Mouse (Mus musculus): Measurements from ENCODE around the gene Secisbp2. TPM values are rescaled to one million over a fixed set of nuclear protein-coding genes. Genes with fewer than 3 reads are reported as not detected.

The Secisbp2 gene
- polyA plus RNA-seq, 1 experiment from 2014 or later = 21.2 TPM

GRCm38 (mm10) chr13:51638958-51639357, 12.5 kb upstream of the Secisbp2 start:
- peak; percentile 26 for DNase-seq (ENCODE audit: low spot score)
- H3K9ac ChIP-seq (ENCODE audit: low read length) = no peak overlapping the region
- no peak overlapping the region for H3K27ac ChIP-seq (replicated peaks)
- H3K4me1 ChIP-seq (replicated peaks; ENCODE audit: control insufficient read depth, insufficient read depth) = no peaks in the 10 kb centered on the region
- no peak overlapping the region for H3K4me2 ChIP-seq (replicated peaks; ENCODE audit: low read depth)
- no peaks in the 10 kb centered on the region for H3K36me3 ChIP-seq (ENCODE audit: control insufficient read depth, insufficient read depth, low read length)
- 76% methylated on average over 4 of the region's 4 CpGs for WGBS
- no peaks in the 10 kb centered on the region for H3K9me3 ChIP-seq (ENCODE audit: control insufficient read depth, low read length)
- TF ChIP-seq EP300 (optimal IDR thresholded peaks at IDR 0.05) = no peak
- peak; percentile 55 for TF ChIP-seq CTCF (IDR thresholded peaks at IDR 0.05; ENCODE audit: low read depth)
- no peak overlapping the region for H3K4me3 ChIP-seq (ENCODE audit: low read depth, low read length)
- H3K27me3 ChIP-seq (ENCODE audit: control insufficient read depth, insufficient read depth, low read length) = no peaks in the 10 kb centered on the region
- no peak for ATAC-seq (ENCODE audit: low FRiP score, low TSS enrichment)

- no peak for ATAC-seq (ENCODE audit: low FRiP score, low TSS enrichment)
These were observed 10.1 kb upstream of the Secisbp2 start for GRCm38 (mm10) chr13:51641424-51641823.

GRCm38 (mm10) chr13:51642171-51642778, 9.2 kb upstream of the Secisbp2 start:
- H3K4me2 ChIP-seq (replicated peaks; ENCODE audit: low read depth) = no peak overlapping the region

More at GRCm38 (mm10) chr13:51641424-51641823, 10.1 kb upstream of the Secisbp2 start:
- Histone ChIP-seq H3K9ac (ENCODE audit: low read length) (no peak overlapping the region), H3K4me2 (replicated peaks; ENCODE audit: low read depth) (no peak overlapping the region), H3K36me3 (ENCODE audit: control insufficient read depth, insufficient read depth, low read length) (no peaks in the 10 kb centered on the region), H3K27me3 (ENCODE audit: control insufficient read depth, insufficient read depth, low read length) (no peaks in the 10 kb centered on the region), H3K9me3 (ENCODE audit: control insufficient read depth, low read length) (no peaks in the 10 kb centered on the region), H3K4me1 (replicated peaks; ENCODE audit: control insufficient read depth, insufficient read depth) (no peaks in the 10 kb centered on the region), H3K4me3 (ENCODE audit: low read depth, low read length) (no peak overlapping the region), H3K27ac (replicated peaks) (no peak overlapping the region)
- DNase-seq (ENCODE audit: low spot score) = no peak
- no peak for TF ChIP-seq EP300 (optimal IDR thresholded peaks at IDR 0.05)
- no peak for TF ChIP-seq CTCF (IDR thresholded peaks at IDR 0.05; ENCODE audit: low read depth)
- 85% methylated on average over 3 of the region's 3 CpGs for WGBS

DNA sequence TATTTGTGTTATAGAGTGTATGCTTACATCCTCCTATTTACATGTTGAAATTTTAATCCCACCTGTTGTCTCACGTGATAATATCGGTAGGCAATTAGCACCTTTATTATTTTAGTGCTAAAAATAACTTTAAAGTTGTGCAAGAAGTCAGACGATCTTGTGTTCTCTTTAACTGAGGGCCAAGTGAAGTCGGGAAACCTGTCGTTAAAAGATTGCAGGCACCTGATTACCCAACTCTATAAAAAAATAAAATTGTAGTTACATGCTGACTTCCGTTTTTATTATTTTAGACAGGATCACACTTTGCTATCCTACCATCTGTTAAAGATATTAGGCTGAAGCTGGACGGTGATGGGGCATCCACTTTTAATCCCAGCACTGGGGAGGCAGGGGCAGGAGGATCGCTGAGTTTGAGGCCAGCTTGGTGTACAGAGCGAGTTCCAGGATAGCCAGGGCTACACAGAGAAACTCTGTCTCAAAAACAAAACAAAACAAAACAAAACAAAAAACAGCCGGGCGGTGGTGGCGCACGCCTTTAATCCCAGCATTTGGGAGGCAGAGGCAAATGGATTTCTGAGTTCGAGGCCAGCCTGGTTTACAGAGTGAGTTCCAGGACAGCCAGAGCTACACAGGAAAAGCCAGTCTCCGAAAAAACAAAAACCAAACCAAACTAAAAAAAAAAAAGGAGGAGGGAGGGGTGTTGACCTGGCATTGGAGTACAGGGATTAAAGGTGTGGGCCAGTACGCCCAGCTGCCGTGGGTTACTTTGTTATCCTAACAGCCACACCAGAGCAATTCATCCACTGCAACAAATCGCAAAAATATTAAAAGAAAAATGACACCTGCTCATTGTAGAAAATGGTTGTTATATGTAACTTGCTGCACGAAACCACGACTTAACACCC, 7.3 kb upstream of the Secisbp2 start:
- peak overlapping the region; percentile 58 for H3K4me2 ChIP-seq (replicated peaks; ENCODE audit: low read depth)
- no peaks in the 10 kb centered on the region for H3K4me1 ChIP-seq (replicated peaks; ENCODE audit: control insufficient read depth, insufficient read depth)
- WGBS = 43% methylated on average over 20 of the region's 20 CpGs
- ATAC-seq (ENCODE audit: low FRiP score, low TSS enrichment) = no peak
- DNase-seq (ENCODE audit: low spot score) = no peak
- TF ChIP-seq CTCF (IDR thresholded peaks at IDR 0.05; ENCODE audit: low read depth) (no peak), EP300 (optimal IDR thresholded peaks at IDR 0.05) (no peak)
- H3K9me3 ChIP-seq (ENCODE audit: control insufficient read depth, low read length) = no peaks in the 10 kb centered on the region
- H3K4me3 ChIP-seq (ENCODE audit: low read depth, low read length) = peak overlapping the region; percentile 74
- H3K27me3 ChIP-seq (ENCODE audit: control insufficient read depth, insufficient read depth, low read length) = no peaks in the 10 kb centered on the region
- H3K9ac ChIP-seq (ENCODE audit: low read length) = peak overlapping the region; percentile 53
- H3K27ac ChIP-seq (replicated peaks) = peak overlapping the region; percentile 42
- H3K36me3 ChIP-seq (ENCODE audit: control insufficient read depth, insufficient read depth, low read length) = no peaks in the 10 kb centered on the region

More at GRCm38 (mm10) chr13:51642171-51642778, 9.2 kb upstream of the Secisbp2 start:
- Histone ChIP-seq H3K4me1 (replicated peaks; ENCODE audit: control insufficient read depth, insufficient read depth) (no peaks in the 10 kb centered on the region), H3K36me3 (ENCODE audit: control insufficient read depth, insufficient read depth, low read length) (no peaks in the 10 kb centered on the region), H3K4me3 (ENCODE audit: low read depth, low read length) (no peak overlapping the region), H3K9ac (ENCODE audit: low read length) (no peak overlapping the region), H3K9me3 (ENCODE audit: control insufficient read depth, low read length) (no peaks in the 10 kb centered on the region), H3K27me3 (ENCODE audit: control insufficient read depth, insufficient read depth, low read length) (no peaks in the 10 kb centered on the region), H3K27ac (replicated peaks) (no peak overlapping the region)
- WGBS = 34% methylated on average over 11 of the region's 11 CpGs
- TF ChIP-seq EP300 (optimal IDR thresholded peaks at IDR 0.05) = no peak
- peak; percentile 37 for TF ChIP-seq CTCF (IDR thresholded peaks at IDR 0.05; ENCODE audit: low read depth)
- ATAC-seq (ENCODE audit: low FRiP score, low TSS enrichment) = no peak; the same call in 1 of the 2 replicates
- peak; percentile 33 for DNase-seq (ENCODE audit: low spot score)

- Histone ChIP-seq H3K27ac (replicated peaks) (peak within 1 kb of the TSS; percentile 76), H3K4me2 (replicated peaks; ENCODE audit: low read depth) (peak within 1 kb of the TSS; percentile 77), H3K4me1 (replicated peaks; ENCODE audit: control insufficient read depth, insufficient read depth) (no peaks in the 10 kb centered on the region), H3K27me3 (ENCODE audit: control insufficient read depth, insufficient read depth, low read length) (no peaks in the 10 kb centered on the region), H3K4me3 (ENCODE audit: low read depth, low read length) (peak within 1 kb of the TSS; percentile 74), H3K9ac (ENCODE audit: low read length) (peak within 1 kb of the TSS; percentile 81), H3K36me3 (ENCODE audit: control insufficient read depth, insufficient read depth, low read length) (no peaks in the 10 kb centered on the region), H3K9me3 (ENCODE audit: control insufficient read depth, low read length) (no peaks in the 10 kb centered on the region)
- TF ChIP-seq EP300 (optimal IDR thresholded peaks at IDR 0.05) (no peak), CTCF (IDR thresholded peaks at IDR 0.05; ENCODE audit: low read depth) (no peak)
- DNase-seq (ENCODE audit: low spot score) (peak; percentile 97), ATAC-seq (ENCODE audit: low FRiP score, low TSS enrichment) (peak; percentile 96)
- under 1% methylated on average over 83 of the region's 83 CpGs for WGBS
These were observed 6.4 kb upstream of the Secisbp2 start, which contains the start of gene Cks2 for GRCm38 (mm10) chr13:51644829-51645789. TSS of gene Cks2 (plus strand) at chr13:51645232.
